Mouse (Mus musculus): Measurements from ENCODE around the gene Atf6b.
A peak's percentile ranks its signal among the peaks of the same experiment; 100 is the strongest.

Gene Atf6b

GRCm38 (mm10) chr17:34627093-34627942, 19.6 kb upstream of the Atf6b start:
- DNase-seq (ENCODE audit: low read depth, low spot score) = peak; percentile 88

- DNase-seq (ENCODE audit: low read depth, low spot score) = no peak
Observed at GRCm38 (mm10) chr17:34627943-34628643, 18.9 kb upstream of the Atf6b start, which contains the start of gene Ppt2. Ppt2 (minus strand) TSS chr17:34628510.

GRCm38 (mm10) chr17:34628644-34628967, 18.3 kb upstream of the Atf6b start:
- no peak for DNase-seq (ENCODE audit: low read depth, low spot score)

- peak; percentile 85 for DNase-seq (ENCODE audit: low read depth, low spot score)
Observed at GRCm38 (mm10) chr17:34629221-34629751, 17.7 kb upstream of the Atf6b start, which contains the start of gene Prrt1. Prrt1 (plus strand) TSS chr17:34629533.

- DNase-seq (ENCODE audit: low read depth, low spot score) = no peak
Observed at GRCm38 (mm10) chr17:34629796-34630603, 16.9 kb upstream of the Atf6b start.

GRCm38 (mm10) chr17:34630761-34631301, 16.1 kb upstream of the Atf6b start:
- no peak for DNase-seq (ENCODE audit: low read depth, low spot score)

GRCm38 (mm10) chr17:34631647-34632046, 15.3 kb upstream of the Atf6b start:
- DNase-seq (ENCODE audit: low read depth, low spot score) = no peak

- peak; percentile 94 for DNase-seq (ENCODE audit: low read depth, low spot score)
Observed at GRCm38 (mm10) chr17:34632261-34632691, 14.7 kb upstream of the Atf6b start.

GRCm38 (mm10) chr17:34635671-34636070, 11.3 kb upstream of the Atf6b start:
- DNase-seq (ENCODE audit: low read depth, low spot score) = no peak

- no peak for DNase-seq (ENCODE audit: low read depth, low spot score)
Observed at GRCm38 (mm10) chr17:34637459-34637858, 9.5 kb upstream of the Atf6b start.

GRCm38 (mm10) chr17:34639461-34640255, 7.3 kb upstream of the Atf6b start:
- no peak for DNase-seq (ENCODE audit: low read depth, low spot score)

- DNase-seq (ENCODE audit: low read depth, low spot score) = no peak
Observed at GRCm38 (mm10) chr17:34640778-34641601, 6.0 kb upstream of the Atf6b start.

GRCm38 (mm10) chr17:34641945-34642344, 5.0 kb upstream of the Atf6b start:
- no peak for DNase-seq (ENCODE audit: low read depth, low spot score)

- DNase-seq (ENCODE audit: low read depth, low spot score) = no peak
Observed at GRCm38 (mm10) chr17:34643379-34643778, 3.6 kb upstream of the Atf6b start.

GRCm38 (mm10) chr17:34643944-34644343, 3.0 kb upstream of the Atf6b start:
- DNase-seq (ENCODE audit: low read depth, low spot score) = no peak

- DNase-seq (ENCODE audit: low read depth, low spot score) = peak; percentile 99
Observed at GRCm38 (mm10) chr17:34644608-34645007, 2.3 kb upstream of the Atf6b start, which contains the start of gene Fkbpl. Fkbpl (plus strand) TSS chr17:34644764.

- DNase-seq (ENCODE audit: low read depth, low spot score) = peak; percentile 89
Observed at GRCm38 (mm10) chr17:34645256-34645829, 1.6 kb upstream of the Atf6b start.

GRCm38 (mm10) chr17:34645831-34646511, 975 bp upstream of the Atf6b start:
- DNase-seq (ENCODE audit: low read depth, low spot score) = no peak

All from R1 (cell line).